Mouse (Mus musculus): ENCODE results near the gene Tm9sf1. TPM values are rescaled to one million over a fixed set of nuclear protein-coding genes. Genes with fewer than 3 reads are reported as not detected.
A peak's percentile ranks its signal among the peaks of the same experiment; 100 is the strongest.

The Tm9sf1 gene
- polyA plus RNA-seq, 1 experiment from 2014 or later = 69.7 TPM

DNA sequence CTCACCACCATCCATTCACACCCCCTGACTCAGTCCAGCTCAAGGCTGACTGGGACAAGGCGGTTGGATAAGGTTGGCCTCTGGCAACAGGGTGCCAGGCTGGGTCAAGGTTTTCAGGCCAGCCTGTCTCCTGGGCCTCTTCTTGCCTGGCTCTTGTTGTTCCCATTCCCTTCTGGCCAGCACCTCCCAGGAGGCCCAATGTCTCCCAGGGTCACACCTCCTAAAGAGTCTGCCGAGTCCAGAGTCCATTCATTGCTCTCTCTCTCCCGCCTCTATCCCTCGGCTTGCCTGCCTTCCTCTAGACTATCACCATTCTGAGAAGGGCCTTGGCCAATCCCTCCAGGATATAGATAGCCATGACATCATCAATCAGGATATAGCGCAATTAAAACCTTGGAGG, 14.4 kb upstream of the Tm9sf1 start:
- no peak overlapping the region for H3K4me3 ChIP-seq
- H3K36me3 ChIP-seq = peaks cover 33% of the 10 kb centered on the region
- H3K4me2 ChIP-seq = no peak overlapping the region
- H3K27me3 ChIP-seq (replicated peaks) = no peaks in the 10 kb centered on the region
- WGBS (ENCODE audit: insufficient replicate concordance) = 88% methylated on average over 5 of the region's 5 CpGs
- ATAC-seq = no peak
- peaks cover 23% of the 10 kb centered on the region for H3K4me1 ChIP-seq
- no peak overlapping the region for H3K9ac ChIP-seq
- H3K27ac ChIP-seq = no peak overlapping the region
- no peaks in the 10 kb centered on the region for H3K9me3 ChIP-seq (replicated peaks)

- no peak overlapping the region for H3K9ac ChIP-seq
- WGBS (ENCODE audit: insufficient replicate concordance) = 72% methylated on average over 3 of the region's 3 CpGs
- H3K4me1 ChIP-seq = peaks cover 23% of the 10 kb centered on the region
- H3K4me2 ChIP-seq = no peak overlapping the region
- H3K27ac ChIP-seq = no peak overlapping the region
- no peaks in the 10 kb centered on the region for H3K9me3 ChIP-seq (replicated peaks)
- H3K27me3 ChIP-seq (replicated peaks) = no peaks in the 10 kb centered on the region; the same call in 1 of the 2 replicates
- ATAC-seq = no peak
- no peak overlapping the region for H3K4me3 ChIP-seq
- peaks cover 24% of the 10 kb centered on the region for H3K36me3 ChIP-seq
Observed at GRCm38 (mm10) chr14:55656935-55657334, 13.3 kb upstream of the Tm9sf1 start.

GRCm38 (mm10) chr14:55651528-55651927, 7.9 kb upstream of the Tm9sf1 start:
- no peak overlapping the region for H3K9ac ChIP-seq

DNA sequence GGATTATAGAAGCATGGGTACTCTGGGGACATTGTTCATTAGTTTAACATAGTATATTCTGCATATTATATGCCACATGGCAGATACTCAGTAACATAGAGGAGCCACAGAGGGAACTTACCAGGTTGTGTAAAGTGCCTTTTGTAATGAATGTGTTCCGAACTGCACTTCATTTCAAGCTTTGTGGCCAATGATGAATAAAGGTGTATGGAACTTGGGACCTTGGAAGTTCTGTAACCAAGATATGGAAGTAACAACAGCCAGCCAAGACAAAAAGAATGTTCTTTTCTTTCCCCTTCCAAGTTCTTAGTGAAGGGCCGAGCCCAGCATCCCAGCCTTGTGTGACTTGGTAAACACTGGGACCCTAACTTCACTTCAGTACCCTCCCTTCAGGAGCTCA, 6.3 kb upstream of the Tm9sf1 start, which contains the start of gene Tssk4:
TSS of gene Tssk4 (plus strand) at position 301 of the 400 bp plus-strand sequence.
- Histone ChIP-seq H3K27ac (no peak within 1 kb of the TSS), H3K9ac (no peak within 1 kb of the TSS), H3K4me3 (no peak within 1 kb of the TSS), H3K36me3 (peaks cover 17% of the 10 kb centered on the region), H3K4me2 (no peak within 1 kb of the TSS), H3K4me1 (peaks cover 17% of the 10 kb centered on the region), H3K9me3 (replicated peaks) (no peaks in the 10 kb centered on the region), H3K27me3 (replicated peaks) (no peaks in the 10 kb centered on the region; the same call in none of the 2 replicates)
- ATAC-seq = no peak
- 76% methylated on average over 2 of the region's 2 CpGs for WGBS (ENCODE audit: insufficient replicate concordance)

More at GRCm38 (mm10) chr14:55651528-55651927, 7.9 kb upstream of the Tm9sf1 start:
- no peak for ATAC-seq
- Histone ChIP-seq H3K9me3 (replicated peaks) (no peaks in the 10 kb centered on the region), H3K4me2 (no peak overlapping the region), H3K27ac (no peak overlapping the region), H3K36me3 (peaks cover 8% of the 10 kb centered on the region), H3K4me1 (peaks cover 2% of the 10 kb centered on the region), H3K4me3 (no peak overlapping the region), H3K27me3 (replicated peaks) (no peaks in the 10 kb centered on the region; the same call in none of the 2 replicates)
- WGBS (ENCODE audit: insufficient replicate concordance) = 77% methylated on average over 7 of the region's 7 CpGs

GRCm38 (mm10) chr14:55644261-55644888, 769 bp upstream of the Tm9sf1 start:
- 22% methylated on average over 17 of the region's 17 CpGs for WGBS (ENCODE audit: insufficient replicate concordance)
- Histone ChIP-seq H3K9me3 (replicated peaks) (no peaks in the 10 kb centered on the region), H3K36me3 (peaks cover 42% of the 10 kb centered on the region), H3K4me1 (peaks cover 42% of the 10 kb centered on the region), H3K27ac (peak overlapping the region; percentile 91), H3K4me3 (peak overlapping the region; percentile 94), H3K4me2 (peak overlapping the region; percentile 94), H3K9ac (peak overlapping the region; percentile 89), H3K27me3 (replicated peaks) (no peaks in the 10 kb centered on the region)
- ATAC-seq = no peak

- Histone ChIP-seq H3K4me2 (peak overlapping the region; percentile 94), H3K9ac (peak overlapping the region; percentile 89), H3K27ac (peak overlapping the region; percentile 91), H3K9me3 (replicated peaks) (no peaks in the 10 kb centered on the region), H3K4me3 (peak overlapping the region; percentile 94), H3K36me3 (peaks cover 59% of the 10 kb centered on the region), H3K27me3 (replicated peaks) (no peaks in the 10 kb centered on the region), H3K4me1 (peaks cover 42% of the 10 kb centered on the region)
- WGBS (ENCODE audit: insufficient replicate concordance) = 17% methylated on average over 8 of the region's 8 CpGs
- ATAC-seq = peak; percentile 36; the same call in 1 of the 2 replicates
Observed at GRCm38 (mm10) chr14:55642679-55643059, 937 bp downstream of the Tm9sf1 start.

- 90% methylated on average over 13 of the region's 13 CpGs for WGBS (ENCODE audit: insufficient replicate concordance)
- Histone ChIP-seq H3K4me2 (peak overlapping the region; percentile 6), H3K36me3 (peaks cover 62% of the 10 kb centered on the region), H3K27me3 (replicated peaks) (no peaks in the 10 kb centered on the region), H3K4me1 (peaks cover 40% of the 10 kb centered on the region), H3K27ac (no peak overlapping the region), H3K9ac (no peak overlapping the region), H3K9me3 (replicated peaks) (no peaks in the 10 kb centered on the region), H3K4me3 (no peak overlapping the region)
- ATAC-seq = no peak
Observed at GRCm38 (mm10) chr14:55641291-55641690, 2.3 kb downstream of the Tm9sf1 start.

DNA sequence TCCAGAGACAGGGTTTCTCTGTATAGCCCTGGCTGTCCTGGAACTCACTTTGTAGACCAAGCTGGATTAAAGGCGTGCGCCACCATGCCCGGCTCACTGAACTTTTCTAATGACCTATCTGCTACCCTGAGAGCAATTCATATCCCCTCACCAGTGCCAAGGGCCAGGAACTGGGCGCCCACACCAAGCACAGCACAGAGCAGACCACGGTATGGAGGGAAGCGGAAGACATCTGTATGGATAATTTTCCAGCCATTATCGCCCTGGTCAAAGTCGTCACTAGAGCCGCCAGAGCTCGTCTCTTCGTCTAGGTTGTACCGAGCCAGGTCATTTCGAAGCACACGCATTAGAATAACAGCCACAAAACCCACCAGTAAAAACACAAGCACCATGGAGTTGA, 2.8 kb downstream of the Tm9sf1 start:
- Histone ChIP-seq H3K9me3 (replicated peaks) (no peaks in the 10 kb centered on the region), H3K4me2 (peak overlapping the region; percentile 6; the same call in 1 of the 2 replicates), H3K36me3 (peaks cover 61% of the 10 kb centered on the region), H3K27me3 (replicated peaks) (no peaks in the 10 kb centered on the region), H3K4me1 (peaks cover 40% of the 10 kb centered on the region), H3K27ac (no peak overlapping the region), H3K9ac (no peak overlapping the region), H3K4me3 (no peak overlapping the region)
- no peak for ATAC-seq
- WGBS (ENCODE audit: insufficient replicate concordance) = 96% methylated on average over 14 of the region's 14 CpGs

GRCm38 (mm10) chr14:55637795-55638194, 5.8 kb downstream of the Tm9sf1 start, which contains the start of gene Gm49378:
Gm49378 (minus strand) TSS chr14:55637895.
- 89% methylated on average over 9 of the region's 9 CpGs for whole genome bisulfite sequencing (ENCODE audit: insufficient replicate concordance)
- Histone ChIP-seq H3K4me2 (no peak within 1 kb of the TSS), H3K27me3 (replicated peaks) (no peaks in the 10 kb centered on the region), H3K27ac (no peak within 1 kb of the TSS), H3K9ac (no peak within 1 kb of the TSS), H3K9me3 (replicated peaks) (no peaks in the 10 kb centered on the region), H3K4me3 (no peak within 1 kb of the TSS), H3K36me3 (peaks cover 77% of the 10 kb centered on the region), H3K4me1 (peaks cover 43% of the 10 kb centered on the region)
- no peak for ATAC-seq

DNA sequence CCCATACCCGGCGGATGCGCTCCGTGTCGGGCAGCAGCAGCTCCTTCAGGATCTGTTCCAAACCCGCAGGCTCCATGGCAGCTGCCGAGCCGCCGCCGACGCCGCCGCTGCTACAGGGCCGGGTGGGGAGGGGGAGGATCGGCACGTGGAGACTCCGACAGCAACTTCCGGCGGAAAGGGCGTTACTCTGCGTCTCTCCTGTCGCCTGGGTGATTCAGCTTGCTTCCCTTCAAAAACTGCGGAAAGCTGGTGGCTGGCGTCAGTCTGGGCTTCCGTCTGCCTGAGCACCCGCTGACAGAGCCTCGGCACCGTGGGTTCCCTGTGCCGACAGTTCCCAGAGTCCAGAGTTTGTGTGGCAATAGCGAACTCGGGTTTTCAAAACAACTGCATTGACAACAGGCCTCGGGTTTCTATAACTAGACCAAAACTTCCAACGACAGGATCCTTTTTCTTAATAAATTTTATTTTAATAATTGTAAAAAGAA, 8.0 kb downstream of the Tm9sf1 start, which contains the start of gene Ipo4:
TSS of gene Ipo4 (minus strand) at position 435 of the 485 bp plus-strand sequence.
- 1% methylated on average over 33 of the region's 33 CpGs for WGBS (ENCODE audit: insufficient replicate concordance)

GRCm38 (mm10) chr14:55634874-55635522, 8.6 kb downstream of the Tm9sf1 start:
- Histone ChIP-seq H3K4me2 (peak overlapping the region; percentile 97), H3K27me3 (replicated peaks) (no peaks in the 10 kb centered on the region), H3K4me3 (peak overlapping the region; percentile 69), H3K4me1 (peaks cover 30% of the 10 kb centered on the region), H3K27ac (peak overlapping the region; percentile 66; the same call in 1 of the 2 replicates), H3K9me3 (replicated peaks) (no peaks in the 10 kb centered on the region), H3K9ac (peak overlapping the region; percentile 67), H3K36me3 (peaks cover 86% of the 10 kb centered on the region)
- 3% methylated on average over 23 of the region's 23 CpGs for WGBS (ENCODE audit: insufficient replicate concordance)
- ATAC-seq = peak; percentile 27; the same call in 1 of the 2 replicates

More for the DNA sequence above, 8.0 kb downstream of the Tm9sf1 start, which contains the start of gene Ipo4:
- Histone ChIP-seq H3K27me3 (replicated peaks) (no peaks in the 10 kb centered on the region), H3K27ac (peak within 1 kb of the TSS; percentile 66), H3K4me3 (peak within 1 kb of the TSS; percentile 69), H3K36me3 (peaks cover 86% of the 10 kb centered on the region), H3K4me2 (peak within 1 kb of the TSS; percentile 97), H3K9me3 (replicated peaks) (no peaks in the 10 kb centered on the region), H3K4me1 (peaks cover 27% of the 10 kb centered on the region), H3K9ac (peak within 1 kb of the TSS; percentile 67)
- ATAC-seq = peak; percentile 81

DNA sequence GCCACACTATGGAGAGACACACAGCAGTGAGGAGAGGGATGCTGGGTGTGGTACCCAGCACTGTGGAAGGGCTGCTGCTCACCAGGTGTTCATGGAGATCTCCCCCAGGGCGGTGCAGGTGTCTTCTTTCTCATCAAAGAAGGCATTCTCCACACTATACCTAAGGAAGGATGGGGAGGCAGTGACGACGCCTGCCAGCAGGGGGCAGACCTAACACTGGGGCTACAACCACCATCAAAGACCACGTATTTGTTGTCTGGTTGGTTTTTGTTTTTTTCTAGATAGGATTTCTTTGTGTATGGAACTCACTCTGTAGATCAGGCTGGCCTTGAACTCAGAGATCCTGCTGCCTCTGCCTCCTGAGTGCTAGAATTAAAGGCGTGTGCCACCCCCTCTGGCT, 14.3 kb downstream of the Tm9sf1 start:
- Histone ChIP-seq H3K27ac (no peak overlapping the region), H3K4me3 (no peak overlapping the region), H3K27me3 (replicated peaks) (no peaks in the 10 kb centered on the region), H3K4me1 (peaks cover 30% of the 10 kb centered on the region), H3K9ac (no peak overlapping the region), H3K9me3 (replicated peaks) (no peaks in the 10 kb centered on the region), H3K36me3 (peaks cover 100% of the 10 kb centered on the region), H3K4me2 (no peak overlapping the region)
- no peak for ATAC-seq
- WGBS (ENCODE audit: insufficient replicate concordance) = 39% methylated on average over 5 of the region's 5 CpGs

All from liver, embryonic 12.5 days (tissue).